Mouse (Mus musculus) thymus, postnatal 0 days (tissue): ENCODE measurements around the gene Hmga1. TPM values are rescaled to one million over a fixed set of nuclear protein-coding genes. Genes with fewer than 3 reads are reported as not detected.

ENCODE experiments used
- DNase-seq: peaks from one replicate; pipeline ENCODE4 v3.0.0-alpha.2; 2015; ENCODE audit warnings: low spot score
- polyA plus RNA-seq: library from polyadenylated mRNA; unstranded; fragments of >200 nt; fragmentation: Nextera tagmentation; extraction: Ambion mirVana; gene quantifications from 2 replicates; pipeline ENCODE4 v1.2.1, GENCODE M21; 2015

Hmga1 gene
- polyA plus RNA-seq, 1 experiment from 2014 or later: 356 TPM

GRCm38 (mm10) chr17:27586661-27587060 lies 30.4 kb downstream of the Hmga1 start:
- no peak for DNase-seq

- no peak for DNase-seq
Measured at GRCm38 (mm10) chr17:27587252-27587651, 31.0 kb downstream of the Hmga1 start.

GRCm38 (mm10) chr17:27588231-27588630 lies 31.9 kb downstream of the Hmga1 start:
- no peak for DNase-seq

- peak; percentile 32 for DNase-seq
Measured at GRCm38 (mm10) chr17:27591826-27592564, 35.7 kb downstream of the Hmga1 start.

- peak; percentile 29 for DNase-seq
Measured at GRCm38 (mm10) chr17:27592565-27592910, 36.2 kb downstream of the Hmga1 start.

- no peak for DNase-seq
Measured at GRCm38 (mm10) chr17:27595659-27596375, 39.5 kb downstream of the Hmga1 start.

- no peak for DNase-seq
Measured at GRCm38 (mm10) chr17:27596376-27597190, 40.3 kb downstream of the Hmga1 start.

GRCm38 (mm10) chr17:27600286-27600685 lies 44.0 kb downstream of the Hmga1 start:
- DNase-seq: no peak

- no peak for DNase-seq
Measured at GRCm38 (mm10) chr17:27600869-27601268, 44.6 kb downstream of the Hmga1 start.

GRCm38 (mm10) chr17:27603036-27603435 lies 46.7 kb downstream of the Hmga1 start:
- DNase-seq: no peak

GRCm38 (mm10) chr17:27603522-27604234 lies 47.4 kb downstream of the Hmga1 start:
- no peak for DNase-seq

- no peak for DNase-seq
Measured at GRCm38 (mm10) chr17:27609576-27609975, 53.3 kb downstream of the Hmga1 start.

GRCm38 (mm10) chr17:27610679-27611518 lies 54.6 kb downstream of the Hmga1 start:
- no peak for DNase-seq

- no peak for DNase-seq
Measured at GRCm38 (mm10) chr17:27611519-27611884, 55.2 kb downstream of the Hmga1 start.

GRCm38 (mm10) chr17:27611994-27612393 lies 55.7 kb downstream of the Hmga1 start:
- no peak for DNase-seq

- DNase-seq: no peak
Measured at GRCm38 (mm10) chr17:27613016-27613415, 56.7 kb downstream of the Hmga1 start.
